Mouse (Mus musculus) embryonic facial prominence, embryonic 11.5 days (tissue): Measurements from ENCODE around the gene Sh3glb1. TPM values are rescaled to one million over a fixed set of nuclear protein-coding genes. Genes with fewer than 3 reads are reported as not detected.
A peak's percentile ranks its signal among the peaks of the same experiment; 100 is the strongest.

Experiments
- ATAC-seq: fragments of 200-750 bp; cut with Nextera tagmentation; replicated peaks from 2 replicates; pipeline ENCODE4 v1.8.0; 2017; ENCODE audit warnings: low read depth; ENCODE audit not compliant: insufficient number of reproducible peaks, low FRiP score, low TSS enrichment
- DNase-seq: peaks from one replicate; pipeline ENCODE4 v3.0.0-alpha.2; 2015; ENCODE audit warnings: low spot score
- H3K27ac ChIP-seq: fragments of 300-500 bp; sonication (generic); replicated peaks from 2 replicates; pipeline ENCODE4 v1.5.1; 2014; ENCODE audit warnings: mild to moderate bottlenecking, low read depth, low read length, control low read depth
- H3K27me3 ChIP-seq: fragments of 300-500 bp; sonication (generic); 2 replicates; pipeline ENCODE4 v1.6.1; 2014; ENCODE audit warnings: mild to moderate bottlenecking, low read length, moderate library complexity, mixed read lengths; ENCODE audit not compliant: control insufficient read depth, insufficient read depth
- H3K36me3 ChIP-seq: fragments of 300-500 bp; sonication (generic); replicated peaks from 2 replicates; pipeline ENCODE4 v1.6.1; 2014; ENCODE audit warnings: low read depth, mild to moderate bottlenecking, low read length, moderate library complexity, mixed read lengths; ENCODE audit not compliant: control insufficient read depth, insufficient read depth
- H3K4me1 ChIP-seq: fragments of 300-500 bp; sonication (generic); 2 replicates; pipeline ENCODE4 v1.6.1; 2014; ENCODE audit warnings: low read length, mixed read lengths; ENCODE audit not compliant: control insufficient read depth, insufficient read depth
- H3K4me2 ChIP-seq: fragments of 300-500 bp; sonication (generic); 2 replicates; pipeline ENCODE4 v1.6.1; 2014; ENCODE audit warnings: low read depth, mild to moderate bottlenecking, control low read depth, low read length, moderate library complexity
- H3K4me3 ChIP-seq: fragments of 300-500 bp; sonication (generic); 2 replicates; pipeline ENCODE4 v1.5.1; 2014; ENCODE audit warnings: low read depth, low read length, control low read depth
- H3K9ac ChIP-seq: fragments of 300-500 bp; sonication (generic); replicated peaks from 2 replicates; pipeline ENCODE4 v1.6.1; 2014; ENCODE audit warnings: mild to moderate bottlenecking, control low read depth, low read length
- H3K9me3 ChIP-seq: fragments of 300-500 bp; sonication (generic); replicated peaks from 2 replicates; pipeline ENCODE4 v1.6.1; 2016; ENCODE audit warnings: mild to moderate bottlenecking, low read length, inconsistent platforms, mixed read lengths; ENCODE audit not compliant: control insufficient read depth
- WGBS: fragments of 180-500 bp; shearing (Covaris S2); extraction: QIAGEN DNeasy Blood & Tissue Kit; methylation state at CpG from one replicate; pipeline ENCODE4 v1.1.7; 2014; 5-methylcytosine and 5-hydroxymethylcytosine counted together
- polyA plus RNA-seq: library from polyadenylated mRNA; unstranded; fragments of >200 nt; fragmentation: Nextera tagmentation; extraction: Ambion mirVana; gene quantifications from 2 replicates; pipeline ENCODE4 v1.2.1, GENCODE M21; 2014

Gene Sh3glb1
- polyA plus RNA-seq, 1 experiment from 2014 or later, result 87.9 TPM

- ATAC-seq, result no peak
- Histone ChIP-seq H3K27me3 (no peaks in the 10 kb centered on the region), H3K4me3 (no peak overlapping the region), H3K9ac (no peak overlapping the region), H3K4me1 (no peaks in the 10 kb centered on the region), H3K9me3 (no peaks in the 10 kb centered on the region), H3K27ac (no peak overlapping the region), H3K4me2 (no peak overlapping the region), H3K36me3 (no peaks in the 10 kb centered on the region)
- 96% methylated on average over 10 of the region's 10 CpGs for WGBS
- DNase-seq, result no peak
Measured at GRCm38 (mm10) chr3:144694040-144694439, 26.1 kb downstream of the Sh3glb1 start.

- Histone ChIP-seq H3K9ac (no peak overlapping the region), H3K4me3 (no peak overlapping the region), H3K36me3 (no peaks in the 10 kb centered on the region), H3K27ac (no peak overlapping the region), H3K4me1 (no peaks in the 10 kb centered on the region), H3K27me3 (no peaks in the 10 kb centered on the region), H3K4me2 (no peak overlapping the region), H3K9me3 (no peaks in the 10 kb centered on the region)
- ATAC-seq (no peak), DNase-seq (peak; percentile 57)
- 68% methylated on average over 3 of the region's 3 CpGs for WGBS
Measured at GRCm38 (mm10) chr3:144692052-144692451, 28.1 kb downstream of the Sh3glb1 start.

DNA sequence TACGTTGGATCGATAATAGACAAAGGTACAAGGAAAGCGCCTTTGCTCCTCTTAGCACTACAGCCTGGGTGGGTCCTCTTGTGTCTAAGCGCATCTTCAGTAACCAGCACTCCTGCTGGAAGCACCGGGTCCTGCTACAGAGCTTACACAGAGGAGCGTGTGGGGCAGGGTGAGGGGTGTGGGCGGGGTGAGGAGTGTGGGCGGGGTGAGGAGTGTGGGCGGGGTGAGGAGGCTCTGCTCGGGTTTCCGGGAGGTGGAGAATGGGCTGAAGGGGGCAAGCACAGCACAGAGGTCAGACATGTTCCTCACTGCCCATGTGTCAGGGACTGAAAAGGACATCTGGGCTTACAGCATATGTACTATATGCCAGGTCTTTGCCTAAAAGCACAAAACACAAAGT, 30.9 kb downstream of the Sh3glb1 start:
- Histone ChIP-seq H3K4me3 (no peak overlapping the region), H3K27ac (no peak overlapping the region), H3K4me2 (no peak overlapping the region), H3K36me3 (no peaks in the 10 kb centered on the region), H3K9me3 (no peaks in the 10 kb centered on the region), H3K4me1 (no peaks in the 10 kb centered on the region), H3K27me3 (no peaks in the 10 kb centered on the region), H3K9ac (no peak overlapping the region)
- DNase-seq (peak; percentile 69), ATAC-seq (peak; percentile 91)
- WGBS, result 18% methylated on average over 11 of the region's 11 CpGs

DNA sequence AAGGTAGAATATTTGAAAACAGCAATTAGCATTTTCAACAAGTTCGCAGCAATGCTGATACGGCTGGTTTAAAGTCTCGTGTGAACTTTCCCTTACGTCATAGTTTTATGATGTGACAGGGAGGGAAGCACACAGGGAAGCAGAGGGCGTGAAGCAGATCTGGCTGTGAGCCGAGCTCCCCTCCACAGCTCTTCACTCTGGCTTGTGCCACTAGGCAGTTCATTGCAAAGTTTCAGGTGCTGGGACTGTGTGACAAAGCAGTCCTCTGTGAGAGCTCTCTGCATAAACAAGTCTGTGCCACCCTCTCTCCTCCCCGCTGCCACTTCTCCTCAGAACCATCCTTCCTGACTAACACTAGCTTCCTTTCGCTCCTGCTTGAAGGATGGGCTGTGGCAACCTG, 31.9 kb downstream of the Sh3glb1 start:
- Histone ChIP-seq H3K4me2 (no peak overlapping the region), H3K4me1 (no peaks in the 10 kb centered on the region), H3K27me3 (no peaks in the 10 kb centered on the region), H3K27ac (no peak overlapping the region), H3K9ac (no peak overlapping the region), H3K9me3 (no peaks in the 10 kb centered on the region), H3K36me3 (no peaks in the 10 kb centered on the region), H3K4me3 (no peak overlapping the region)
- WGBS, result 92% methylated on average over 8 of the region's 8 CpGs
- ATAC-seq, result no peak
- DNase-seq, result no peak

GRCm38 (mm10) chr3:144687618-144688017, 32.5 kb downstream of the Sh3glb1 start:
- Histone ChIP-seq H3K36me3 (no peaks in the 10 kb centered on the region), H3K9ac (no peak overlapping the region), H3K4me2 (no peak overlapping the region), H3K4me1 (no peaks in the 10 kb centered on the region), H3K4me3 (no peak overlapping the region), H3K9me3 (no peaks in the 10 kb centered on the region), H3K27ac (no peak overlapping the region), H3K27me3 (no peaks in the 10 kb centered on the region)
- ATAC-seq, result no peak
- DNase-seq, result no peak
- WGBS, result 87% methylated on average over 9 of the region's 9 CpGs

- no peak for ATAC-seq
Measured at GRCm38 (mm10) chr3:144686146-144686545, 34.0 kb downstream of the Sh3glb1 start.

DNA sequence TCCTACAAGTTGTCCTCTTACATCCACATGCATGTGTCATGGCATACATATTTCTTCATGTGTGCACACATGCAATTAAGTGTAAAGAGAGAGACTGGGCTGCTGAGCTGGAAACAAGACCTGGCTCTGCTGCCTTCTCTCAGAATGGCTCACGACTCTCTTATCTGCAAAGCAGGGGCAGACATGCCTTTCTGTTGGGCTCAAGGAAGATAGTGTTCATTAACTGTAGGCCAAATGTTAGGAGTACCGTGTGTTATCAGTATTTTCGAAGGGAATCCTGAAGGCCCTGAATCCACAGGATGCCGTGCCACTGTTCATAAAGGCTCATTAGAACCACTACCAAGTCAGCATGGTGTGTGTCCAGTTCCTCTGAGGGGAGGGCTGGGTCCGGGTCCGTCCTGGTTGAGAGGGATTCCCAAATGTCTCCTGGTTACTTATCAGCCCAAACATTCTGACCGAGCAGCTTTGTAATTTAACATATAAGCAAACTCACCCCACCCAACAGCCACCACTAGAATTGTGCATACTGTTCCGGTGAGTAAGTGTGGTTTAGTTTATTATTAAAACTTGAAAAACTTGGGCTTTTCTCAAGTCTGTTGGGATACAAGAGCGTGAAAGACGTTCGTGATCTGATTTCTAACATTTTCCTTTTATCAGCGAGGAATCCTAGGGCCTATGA, 36.9 kb downstream of the Sh3glb1 start:
- Histone ChIP-seq H3K9ac (no peak overlapping the region), H3K4me1 (no peaks in the 10 kb centered on the region), H3K9me3 (no peaks in the 10 kb centered on the region), H3K36me3 (no peaks in the 10 kb centered on the region), H3K27me3 (no peaks in the 10 kb centered on the region), H3K4me3 (no peak overlapping the region), H3K4me2 (no peak overlapping the region), H3K27ac (no peak overlapping the region)
- ATAC-seq (no peak), DNase-seq (no peak)
- WGBS, result 94% methylated on average over 12 of the region's 12 CpGs

More at GRCm38 (mm10) chr3:144686146-144686545, 34.0 kb downstream of the Sh3glb1 start:
- H3K4me3 ChIP-seq, result no peak overlapping the region
- no peak overlapping the region for H3K4me2 ChIP-seq
- no peaks in the 10 kb centered on the region for H3K27me3 ChIP-seq
- DNase-seq, result no peak
- no peak overlapping the region for H3K27ac ChIP-seq
- 90% methylated on average over 5 of the region's 5 CpGs for WGBS
- H3K4me1 ChIP-seq, result no peaks in the 10 kb centered on the region
- H3K9me3 ChIP-seq, result no peaks in the 10 kb centered on the region
- no peaks in the 10 kb centered on the region for H3K36me3 ChIP-seq
- no peak overlapping the region for H3K9ac ChIP-seq

DNA sequence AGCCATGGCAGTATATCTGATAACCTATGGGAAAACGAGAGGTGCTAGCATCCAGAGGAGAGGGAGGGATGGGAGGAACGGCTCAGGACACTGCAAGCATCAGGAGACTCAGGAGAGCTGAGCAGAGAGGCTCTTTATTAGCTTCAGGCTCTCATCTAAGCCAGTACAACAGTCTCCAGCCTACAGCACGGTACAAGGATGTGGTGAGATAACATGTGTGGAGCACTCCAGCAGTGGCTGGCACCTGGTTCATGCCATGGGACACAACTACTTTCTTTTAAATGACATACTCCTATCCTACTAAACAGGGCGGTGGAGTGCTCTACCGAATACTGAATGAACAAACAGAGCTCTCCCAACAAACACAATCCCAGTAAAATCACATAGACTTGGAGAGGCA, 38.6 kb downstream of the Sh3glb1 start:
- Histone ChIP-seq H3K4me2 (no peak overlapping the region), H3K27ac (no peak overlapping the region), H3K4me1 (no peaks in the 10 kb centered on the region), H3K27me3 (no peaks in the 10 kb centered on the region), H3K36me3 (no peaks in the 10 kb centered on the region), H3K4me3 (no peak overlapping the region), H3K9ac (no peak overlapping the region), H3K9me3 (no peaks in the 10 kb centered on the region)
- ATAC-seq, result no peak
- WGBS, result 85% methylated on average over 5 of the region's 5 CpGs
- no peak for DNase-seq
